Mouse (Mus musculus) heart, embryonic 11.5 days (tissue): Measurements from ENCODE around the gene Morf4l1. TPM values are rescaled to one million over a fixed set of nuclear protein-coding genes. Genes with fewer than 3 reads are reported as not detected.

Source experiments
- ATAC-seq: fragments of 200-750 bp; cut with Nextera tagmentation; replicated peaks from 2 replicates; pipeline ENCODE4 v1.8.0; 2017; ENCODE audit warnings: moderate library complexity; ENCODE audit not compliant: insufficient number of reproducible peaks, low FRiP score, low TSS enrichment
- H3K27ac ChIP-seq: fragments of 300-500 bp; sonication (generic); 2 replicates; pipeline ENCODE4 v1.5.1; 2014; ENCODE audit warnings: mild to moderate bottlenecking, low read depth, low read length
- H3K27me3 ChIP-seq: fragments of 300-500 bp; sonication (generic); 2 replicates; pipeline ENCODE4 v1.6.1; 2014; ENCODE audit warnings: mild to moderate bottlenecking, low read length, mixed read lengths; ENCODE audit not compliant: control insufficient read depth, insufficient read depth
- H3K36me3 ChIP-seq: fragments of 300-500 bp; sonication (generic); 2 replicates; pipeline ENCODE4 v1.6.1; 2014; ENCODE audit warnings: mild to moderate bottlenecking, low read length, moderate library complexity, mixed read lengths; ENCODE audit not compliant: control insufficient read depth, insufficient read depth
- H3K4me1 ChIP-seq: fragments of 300-500 bp; sonication (generic); 2 replicates; pipeline ENCODE4 v1.6.1; 2014; ENCODE audit warnings: low read length; ENCODE audit not compliant: control insufficient read depth, insufficient read depth
- H3K4me2 ChIP-seq: fragments of 300-500 bp; sonication (generic); 2 replicates; pipeline ENCODE4 v1.6.1; 2014; ENCODE audit warnings: mild to moderate bottlenecking, moderate library complexity
- H3K4me3 ChIP-seq: fragments of 300-500 bp; sonication (generic); 2 replicates; pipeline ENCODE4 v1.5.1; 2014; ENCODE audit warnings: low read depth, low read length
- H3K9ac ChIP-seq: fragments of 300-500 bp; sonication (generic); 2 replicates; pipeline ENCODE4 v1.6.1; 2014; ENCODE audit warnings: mild to moderate bottlenecking, low read depth, low read length, moderate library complexity
- H3K9me3 ChIP-seq: fragments of 300-500 bp; sonication (generic); replicated peaks from 2 replicates; pipeline ENCODE4 v1.6.1; 2016; ENCODE audit warnings: low read length; ENCODE audit not compliant: control insufficient read depth
- WGBS: fragments of 180-500 bp; shearing (Covaris S2); extraction: QIAGEN DNeasy Blood & Tissue Kit; methylation state at CpG from one replicate; pipeline ENCODE4 v1.1.7; 2014; ENCODE audit not compliant: insufficient replicate concordance; 5-methylcytosine and 5-hydroxymethylcytosine counted together
- polyA plus RNA-seq: library from polyadenylated mRNA; unstranded; fragments of >200 nt; fragmentation: Nextera tagmentation; extraction: Ambion mirVana; gene quantifications from 2 replicates; pipeline ENCODE4 v1.2.1, GENCODE M21; 2014

Gene Morf4l1
- polyA plus RNA-seq, 1 experiment from 2014 or later: 376 TPM

DNA sequence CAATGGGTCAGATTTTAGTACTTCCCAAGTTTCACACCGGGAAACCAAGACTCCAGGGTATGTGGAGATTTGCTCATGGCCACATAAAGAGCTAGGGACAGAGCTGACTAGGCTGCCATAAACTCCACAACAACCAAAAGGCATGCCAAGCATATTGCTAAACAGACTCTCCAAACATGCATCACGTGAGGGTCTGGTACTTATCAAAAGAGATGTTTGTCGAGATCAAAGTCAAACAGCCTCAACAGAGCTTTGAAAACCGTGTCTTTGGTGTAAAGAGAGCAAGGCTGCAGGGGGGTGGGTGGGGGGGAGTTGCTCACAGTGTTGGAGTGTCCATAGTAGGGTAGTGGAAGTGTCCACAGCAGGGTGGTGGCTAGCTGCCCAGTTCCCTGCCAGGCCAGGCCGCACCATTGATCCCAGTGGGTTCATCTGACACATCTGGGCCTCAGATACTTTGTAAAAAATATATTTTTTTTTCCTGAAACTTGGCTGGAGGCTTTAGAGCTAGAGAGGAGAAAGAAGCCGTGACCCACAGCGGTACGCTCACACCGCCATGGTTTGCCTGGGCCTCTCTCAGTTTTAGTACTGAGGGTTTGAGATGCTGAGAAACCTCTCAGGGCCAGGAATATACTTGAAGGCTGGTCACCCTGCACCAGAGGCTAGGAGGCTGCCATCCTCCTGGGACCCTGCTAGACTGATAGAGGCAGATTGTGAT is 21.5 kb upstream of the Morf4l1 start:
- H3K27ac ChIP-seq: no peak overlapping the region
- peaks cover 3% of the 10 kb centered on the region; the same call in 1 of the 2 replicates for H3K4me1 ChIP-seq
- no peak for ATAC-seq
- 0 out of 2 replicates have a peak, but pooled peaks cover 2% of the 10 kb centered on the region for H3K9me3 ChIP-seq
- no peak overlapping the region for H3K4me2 ChIP-seq
- no peaks in the 10 kb centered on the region; the same call in 1 of the 2 replicates for H3K36me3 ChIP-seq
- no peak overlapping the region for H3K4me3 ChIP-seq
- H3K27me3 ChIP-seq: no peaks in the 10 kb centered on the region
- 74% methylated on average over 9 of the region's 9 CpGs for WGBS
- H3K9ac ChIP-seq: no peak overlapping the region

DNA sequence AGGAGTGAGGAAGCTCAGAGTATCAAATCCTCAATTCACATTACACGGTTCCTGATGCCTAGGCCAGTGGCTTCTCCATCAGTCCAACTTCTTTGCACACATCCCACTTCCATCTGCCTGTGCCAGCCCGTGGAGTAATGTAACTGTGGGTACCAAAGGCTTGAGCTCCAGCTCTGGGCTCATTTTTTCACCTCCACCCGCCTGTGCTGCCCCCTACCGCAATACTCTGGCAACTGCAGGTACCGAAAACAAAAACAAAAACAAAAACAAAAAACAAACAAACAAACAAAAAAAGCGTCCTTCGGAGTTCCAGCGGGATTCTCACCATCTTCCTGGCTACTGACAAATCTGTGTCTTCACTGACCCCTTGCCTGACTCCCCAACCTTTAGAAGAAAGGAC is 20.9 kb upstream of the Morf4l1 start:
- ATAC-seq: no peak
- no peak overlapping the region for H3K27ac ChIP-seq
- 0 out of 2 replicates have a peak, but pooled peaks cover 2% of the 10 kb centered on the region for H3K9me3 ChIP-seq
- peaks cover 3% of the 10 kb centered on the region; the same call in 1 of the 2 replicates for H3K4me1 ChIP-seq
- H3K36me3 ChIP-seq: no peaks in the 10 kb centered on the region; the same call in 1 of the 2 replicates
- H3K27me3 ChIP-seq: no peaks in the 10 kb centered on the region
- no peak overlapping the region for H3K4me2 ChIP-seq
- H3K4me3 ChIP-seq: no peak overlapping the region
- 71% methylated on average over 8 of the region's 8 CpGs for WGBS
- H3K9ac ChIP-seq: no peak overlapping the region

DNA sequence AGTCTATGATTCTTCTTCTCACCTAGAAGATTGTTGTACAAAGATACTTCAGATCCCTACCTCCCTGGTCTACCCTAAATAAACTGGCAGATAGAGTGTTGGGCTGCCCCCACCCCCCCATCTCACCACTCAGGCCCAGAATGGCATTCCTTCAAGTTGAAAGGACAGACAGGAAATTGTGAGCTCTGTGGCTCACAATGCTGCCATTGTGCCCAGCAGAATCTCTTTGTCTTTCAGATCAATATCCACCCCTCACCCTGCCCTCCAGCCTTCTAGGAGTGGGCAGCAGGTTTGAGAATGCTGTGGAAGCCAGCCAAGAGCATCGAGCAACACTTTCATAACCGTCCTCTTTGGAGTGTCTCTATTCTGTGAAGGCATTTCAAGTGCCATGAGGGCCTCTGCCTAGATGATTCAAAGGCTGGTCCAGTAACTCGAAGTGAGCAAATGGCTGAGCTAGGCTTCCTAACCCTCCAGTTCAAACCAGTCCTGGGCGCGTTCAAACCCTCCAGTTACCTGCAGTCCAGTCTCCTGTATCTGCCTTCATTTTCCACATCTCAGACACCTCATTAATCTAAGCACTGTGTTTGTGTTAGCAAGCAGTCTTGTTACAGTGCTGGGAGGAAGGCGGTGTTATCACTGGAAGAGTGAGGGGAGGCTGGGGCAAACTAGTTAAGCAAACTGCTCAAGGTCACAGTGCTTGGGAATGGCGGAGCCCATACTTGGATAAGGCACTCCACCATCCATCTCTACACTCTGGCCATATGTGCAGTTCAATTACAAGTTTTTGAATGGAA is 19.2 kb upstream of the Morf4l1 start:
- Histone ChIP-seq H3K27ac (peak overlapping the region; percentile 31), H3K4me3 (no peak overlapping the region), H3K36me3 (no peaks in the 10 kb centered on the region; the same call in 1 of the 2 replicates), H3K4me2 (no peak overlapping the region), H3K9me3 (0 out of 2 replicates have a peak, but pooled peaks cover 2% of the 10 kb centered on the region), H3K9ac (no peak overlapping the region), H3K27me3 (no peaks in the 10 kb centered on the region), H3K4me1 (peaks cover 3% of the 10 kb centered on the region; the same call in 1 of the 2 replicates)
- WGBS: 33% methylated on average over 7 of the region's 7 CpGs
- ATAC-seq: no peak; the same call in 1 of the 2 replicates

DNA sequence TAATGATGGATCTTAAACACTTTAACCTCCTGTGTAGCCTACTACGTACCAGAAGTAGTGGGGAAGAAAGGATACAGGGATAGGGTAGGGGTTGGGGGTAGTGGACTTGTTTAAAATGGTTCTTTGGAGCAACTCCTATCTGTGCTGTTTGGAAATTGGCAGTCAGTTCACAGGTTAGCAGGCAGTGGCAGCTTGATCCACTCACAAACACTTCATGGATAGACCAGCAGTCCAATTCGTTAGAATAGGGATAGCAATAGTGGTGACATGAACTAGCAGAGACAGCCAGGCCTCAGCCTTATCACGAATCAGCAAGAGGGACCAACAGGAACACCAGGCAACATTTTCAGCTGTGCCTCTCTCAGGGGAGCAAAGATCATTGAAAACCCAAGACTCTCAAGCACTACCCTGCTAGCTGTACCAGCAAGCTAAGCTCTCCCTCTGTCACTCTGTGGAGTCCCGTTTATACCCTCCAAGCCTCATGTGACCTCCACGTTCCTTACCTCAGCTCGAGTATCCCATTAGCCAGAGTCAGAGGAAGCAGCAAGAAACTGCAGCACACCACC is 14.1 kb upstream of the Morf4l1 start:
- Histone ChIP-seq H3K27me3 (no peaks in the 10 kb centered on the region), H3K4me2 (no peak overlapping the region), H3K27ac (no peak overlapping the region), H3K4me1 (no peaks in the 10 kb centered on the region; the same call in 1 of the 2 replicates), H3K9ac (no peak overlapping the region), H3K9me3 (0 out of 2 replicates have a peak, but pooled peaks cover 2% of the 10 kb centered on the region), H3K4me3 (no peak overlapping the region), H3K36me3 (no peaks in the 10 kb centered on the region; the same call in 1 of the 2 replicates)
- ATAC-seq: no peak
- 61% methylated on average over 6 of the region's 6 CpGs for WGBS

DNA sequence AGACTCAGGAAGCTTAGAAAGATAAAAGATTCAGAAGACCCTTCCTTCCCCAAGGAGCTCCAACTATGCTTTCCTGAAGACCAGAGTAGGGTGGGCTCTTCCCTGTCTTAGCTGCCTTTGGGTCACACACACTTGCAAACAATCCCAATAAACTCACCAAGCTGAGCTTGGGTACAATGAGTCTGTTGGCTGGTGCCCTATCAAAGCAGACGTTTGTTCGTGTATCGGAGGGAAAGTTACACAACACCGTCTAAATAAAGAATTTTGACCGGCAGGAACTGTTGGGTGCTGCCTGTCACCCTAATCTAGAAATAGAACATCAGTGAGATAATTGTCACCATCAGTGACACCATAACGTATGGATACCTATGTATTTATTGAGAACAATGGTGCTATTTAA is 12.6 kb upstream of the Morf4l1 start:
- H3K36me3 ChIP-seq: no peaks in the 10 kb centered on the region; the same call in 1 of the 2 replicates
- no peak for ATAC-seq
- no peaks in the 10 kb centered on the region for H3K4me1 ChIP-seq
- WGBS: 51% methylated on average over 6 of the region's 6 CpGs
- H3K4me2 ChIP-seq: peak overlapping the region; percentile 60
- no peak overlapping the region for H3K9ac ChIP-seq
- H3K27ac ChIP-seq: no peak overlapping the region
- H3K27me3 ChIP-seq: no peaks in the 10 kb centered on the region
- H3K4me3 ChIP-seq: peak overlapping the region; percentile 47; the same call in 1 of the 2 replicates
- H3K9me3 ChIP-seq: no peaks in the 10 kb centered on the region

DNA sequence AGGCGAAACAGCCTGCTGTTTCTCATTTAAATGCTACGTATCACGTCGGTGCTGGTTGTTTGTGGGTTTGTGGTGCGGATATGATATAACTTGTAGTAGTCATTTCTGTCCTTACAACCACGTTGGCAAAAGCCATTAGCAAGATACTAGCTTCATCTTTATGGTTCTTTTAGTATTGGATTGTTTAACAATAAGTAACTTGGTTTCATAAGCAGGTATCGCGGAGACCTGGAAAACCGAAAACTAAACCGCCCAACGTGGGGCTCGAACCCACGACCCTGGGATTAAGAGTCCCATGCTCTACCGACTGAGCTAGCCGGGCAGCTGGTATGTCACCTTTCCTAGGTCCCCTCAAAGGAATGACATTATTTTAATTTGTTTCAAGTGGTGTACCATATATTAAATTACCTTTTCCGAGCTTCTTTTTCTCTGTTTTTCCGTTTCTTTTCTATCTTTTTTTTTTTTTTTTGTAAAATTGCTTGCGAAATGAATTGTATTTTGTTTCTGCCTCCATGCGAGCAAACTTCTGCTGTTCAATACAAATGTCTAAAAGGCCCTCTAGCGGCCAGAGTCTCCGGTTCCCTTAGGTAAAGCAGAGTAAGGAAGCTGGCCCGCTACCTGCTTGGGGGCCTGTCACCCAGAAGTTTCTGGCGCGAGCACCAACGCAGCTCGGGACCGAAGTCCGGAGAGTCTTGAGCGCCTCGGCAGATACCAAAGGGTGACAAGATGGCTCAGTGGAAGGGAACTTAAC is 11.9 kb upstream of the Morf4l1 start:
- H3K4me3 ChIP-seq: peak overlapping the region; percentile 47
- no peaks in the 10 kb centered on the region for H3K27me3 ChIP-seq
- WGBS: 2% methylated on average over 30 of the region's 30 CpGs
- H3K9me3 ChIP-seq: no peaks in the 10 kb centered on the region
- peak; percentile 85 for ATAC-seq
- H3K27ac ChIP-seq: no peak overlapping the region
- H3K4me1 ChIP-seq: no peaks in the 10 kb centered on the region
- no peaks in the 10 kb centered on the region for H3K36me3 ChIP-seq
- H3K9ac ChIP-seq: peak overlapping the region; percentile 17; the same call in 1 of the 2 replicates
- H3K4me2 ChIP-seq: peak overlapping the region; percentile 60

DNA sequence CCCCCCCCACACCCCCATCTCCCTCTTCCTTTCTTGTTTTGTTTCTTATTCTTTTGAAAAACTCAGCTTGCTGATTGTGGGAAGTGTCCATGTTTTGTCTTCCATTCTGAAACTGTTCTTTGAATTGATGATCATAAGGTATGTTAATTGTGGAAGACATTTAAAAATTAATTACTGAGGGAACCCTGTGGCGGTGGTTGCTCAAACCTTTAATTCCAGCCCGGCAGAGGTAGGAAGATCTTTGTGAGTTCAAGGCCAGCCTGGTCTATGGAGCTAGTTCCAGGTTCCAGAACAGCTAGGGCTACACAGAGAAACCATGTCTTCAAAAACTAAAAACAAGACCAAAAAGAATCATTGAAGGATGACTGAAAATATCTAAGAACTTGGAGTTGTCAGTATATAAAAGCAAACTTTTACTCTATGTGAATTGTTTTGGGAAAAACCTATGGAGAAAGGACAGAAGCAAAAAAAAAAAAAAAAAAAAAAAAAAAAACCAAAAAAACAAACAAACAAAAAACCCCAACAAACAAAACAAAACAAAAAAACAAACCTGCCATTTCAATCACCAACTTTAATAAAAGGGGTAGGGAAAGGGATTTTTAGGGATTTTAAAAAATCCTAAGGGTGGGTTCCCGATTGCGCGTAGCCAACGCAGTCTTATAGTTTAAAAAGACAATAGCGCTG is 11.0 kb upstream of the Morf4l1 start:
- no peaks in the 10 kb centered on the region for H3K9me3 ChIP-seq
- H3K4me2 ChIP-seq: peak overlapping the region; percentile 60
- ATAC-seq: no peak
- H3K36me3 ChIP-seq: no peaks in the 10 kb centered on the region
- H3K27me3 ChIP-seq: no peaks in the 10 kb centered on the region
- no peaks in the 10 kb centered on the region for H3K4me1 ChIP-seq
- 0 out of 2 replicates have a peak overlapping the region, but pooled peaks have one; percentile 17 for H3K9ac ChIP-seq
- 18% methylated on average over 7 of the region's 7 CpGs for WGBS
- peak overlapping the region; percentile 47 for H3K4me3 ChIP-seq
- H3K27ac ChIP-seq: no peak overlapping the region
